Mouse (Mus musculus): ENCODE data around the gene Apln. TPM values are rescaled to one million over a fixed set of nuclear protein-coding genes. Genes with fewer than 3 reads are reported as not detected.

Apln gene
- polyA plus RNA-seq, 1 experiment: 0.17 TPM

DNA sequence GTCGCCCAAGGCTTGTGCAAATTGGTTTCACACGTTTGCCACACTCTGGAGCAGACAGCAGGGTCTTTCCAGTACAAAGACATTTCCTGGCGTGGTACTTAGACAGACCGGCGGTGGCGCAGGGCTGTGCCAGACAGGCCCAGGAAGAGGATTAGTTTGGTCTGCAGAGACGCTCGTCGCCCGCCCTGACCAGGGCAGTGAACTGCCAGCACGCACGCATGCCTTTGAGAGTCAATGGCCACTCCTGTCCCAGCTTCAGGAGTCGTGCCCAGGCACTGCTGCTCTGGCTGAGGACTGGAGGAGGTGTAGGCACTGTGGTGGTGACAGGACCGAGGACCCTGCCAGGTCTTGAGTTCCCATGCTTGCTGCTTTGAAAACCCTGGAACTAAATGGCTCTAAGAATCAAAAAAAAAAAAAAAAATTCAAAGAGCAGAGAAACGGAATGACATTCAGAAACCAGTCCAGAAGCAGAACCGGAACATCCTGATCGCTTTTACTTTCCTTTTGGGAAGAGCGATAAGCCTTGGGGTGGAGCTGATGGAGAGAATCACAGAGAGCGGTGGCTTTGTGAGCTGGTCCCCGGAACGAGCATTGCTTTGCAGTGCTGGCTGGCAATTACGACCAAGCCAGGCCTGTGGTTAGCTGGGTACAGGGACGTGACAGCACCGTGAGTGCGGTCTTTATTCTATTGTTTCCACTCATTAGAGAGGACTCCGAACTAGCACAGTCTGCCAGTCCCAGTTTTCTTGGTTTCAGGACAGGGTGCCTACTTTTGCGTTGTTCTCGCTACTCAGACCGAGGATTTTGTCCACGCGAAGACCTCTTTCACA, 19.7 kb upstream of the Apln start:
- H3K27ac ChIP-seq (ENCODE audit: insufficient read depth, low read depth, low read length): no peak overlapping the region
- H3K4me3 ChIP-seq (ENCODE audit: insufficient read depth, low read length): peak overlapping the region; percentile 56
- no peak for TF ChIP-seq CTCF (IDR thresholded peaks at IDR 0.05; ENCODE audit: low read depth, low read length)
- TF ChIP-seq POLR2A (IDR thresholded peaks at IDR 0.05; ENCODE audit: borderline replicate concordance, low read depth, low read length): no peak
- H3K4me1 ChIP-seq (ENCODE audit: control insufficient read depth, insufficient read depth, low read length): no peaks in the 10 kb centered on the region

DNA sequence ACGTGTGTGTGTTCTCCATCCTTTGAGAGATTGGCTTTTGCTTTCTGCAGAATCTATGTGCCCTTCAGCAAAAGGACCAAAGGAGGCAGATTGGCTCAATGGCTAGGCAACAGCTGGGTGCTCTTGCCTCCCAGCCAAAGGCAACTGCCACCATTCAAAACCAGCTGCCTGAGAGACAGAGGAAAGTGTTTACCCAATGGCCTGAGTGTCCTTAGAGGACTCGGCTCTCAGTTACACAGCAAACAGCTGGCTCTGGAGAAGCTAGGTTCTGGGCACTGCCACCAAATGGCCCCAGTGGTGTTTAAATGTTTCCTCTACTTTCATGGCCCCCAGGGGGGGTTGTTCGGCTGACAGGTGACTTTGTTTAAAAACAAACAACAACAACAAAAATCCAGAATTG, 19.1 kb upstream of the Apln start:
- no peaks in the 10 kb centered on the region for H3K4me1 ChIP-seq (ENCODE audit: control insufficient read depth, insufficient read depth, low read length)
- peak overlapping the region; percentile 56 for H3K4me3 ChIP-seq (ENCODE audit: insufficient read depth, low read length)
- no peak for TF ChIP-seq CTCF (IDR thresholded peaks at IDR 0.05; ENCODE audit: low read depth, low read length)
- TF ChIP-seq POLR2A (IDR thresholded peaks at IDR 0.05; ENCODE audit: borderline replicate concordance, low read depth, low read length): no peak
- H3K27ac ChIP-seq (ENCODE audit: insufficient read depth, low read depth, low read length): no peak overlapping the region

DNA sequence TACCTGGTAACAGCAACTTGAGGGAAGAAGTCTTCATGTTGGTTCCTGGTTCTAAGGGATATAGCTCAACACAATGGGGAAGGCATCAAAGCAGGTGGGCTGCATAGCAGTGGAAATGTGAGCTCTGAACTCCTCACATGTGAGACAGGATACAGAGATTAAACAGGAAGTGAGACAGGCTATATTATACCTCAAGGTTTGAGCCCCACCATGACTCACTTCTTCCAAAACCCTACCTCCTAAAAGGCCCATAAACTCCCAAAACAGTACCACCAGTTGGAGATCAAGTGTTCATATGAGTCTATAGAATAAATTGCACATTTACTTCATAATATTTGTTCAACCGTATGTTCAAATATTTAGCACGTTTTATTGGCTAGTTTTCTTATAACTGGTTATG, 11.7 kb upstream of the Apln start:
- H3K4me3 ChIP-seq (ENCODE audit: insufficient read depth, low read length): no peak overlapping the region
- TF ChIP-seq POLR2A (IDR thresholded peaks at IDR 0.05; ENCODE audit: borderline replicate concordance, low read depth, low read length) (no peak), CTCF (IDR thresholded peaks at IDR 0.05; ENCODE audit: low read depth, low read length) (no peak)
- no peaks in the 10 kb centered on the region for H3K4me1 ChIP-seq (ENCODE audit: control insufficient read depth, insufficient read depth, low read length)
- no peak overlapping the region for H3K27ac ChIP-seq (ENCODE audit: insufficient read depth, low read depth, low read length)

DNA sequence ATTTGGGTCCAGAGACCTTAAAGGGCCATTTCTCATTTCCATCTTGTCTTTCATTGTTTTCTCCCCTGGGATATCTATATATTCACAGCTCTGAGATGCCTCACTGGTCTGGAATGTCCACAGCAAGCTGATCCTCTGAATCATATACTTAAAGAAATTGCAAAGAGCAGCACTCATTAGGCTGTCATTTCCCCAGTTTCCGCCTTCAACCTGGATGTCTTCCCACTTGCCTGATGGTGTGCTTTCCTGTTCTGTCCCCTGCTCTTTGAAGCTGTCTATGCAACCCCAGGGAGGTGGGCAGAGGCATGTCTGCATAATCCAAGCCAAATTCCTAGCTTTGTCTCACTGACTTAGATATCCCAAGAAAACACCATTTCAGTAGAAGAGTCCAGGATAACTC, 9.6 kb upstream of the Apln start:
- TF ChIP-seq CTCF (IDR thresholded peaks at IDR 0.05; ENCODE audit: low read depth, low read length): no peak
- no peak for TF ChIP-seq POLR2A (IDR thresholded peaks at IDR 0.05; ENCODE audit: borderline replicate concordance, low read depth, low read length)
- no peak overlapping the region for H3K4me3 ChIP-seq (ENCODE audit: insufficient read depth, low read length)
- H3K4me1 ChIP-seq (ENCODE audit: control insufficient read depth, insufficient read depth, low read length): no peaks in the 10 kb centered on the region
- H3K27ac ChIP-seq (ENCODE audit: insufficient read depth, low read depth, low read length): no peak overlapping the region

DNA sequence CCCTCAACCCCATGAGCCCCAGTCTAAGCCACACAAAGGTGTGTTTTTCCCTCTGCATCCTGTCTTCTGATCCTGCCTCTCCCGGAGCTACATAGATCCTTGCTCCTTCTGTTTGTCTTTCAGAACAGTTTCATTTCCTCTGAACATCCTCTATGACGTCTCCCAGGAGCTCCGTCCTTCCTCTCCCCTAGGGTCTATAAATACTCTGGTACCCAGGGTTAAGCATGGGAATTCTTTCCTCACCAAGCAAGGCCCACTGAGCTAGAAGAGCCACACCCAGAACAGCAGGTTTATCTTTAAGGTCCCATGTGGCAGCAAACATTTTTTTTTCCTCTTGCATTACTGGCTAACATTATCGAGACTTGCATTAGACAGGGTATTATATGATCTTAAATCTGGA, 8.1 kb upstream of the Apln start:
- no peak overlapping the region for H3K4me3 ChIP-seq (ENCODE audit: insufficient read depth, low read length)
- H3K27ac ChIP-seq (ENCODE audit: insufficient read depth, low read depth, low read length): no peak overlapping the region
- TF ChIP-seq CTCF (IDR thresholded peaks at IDR 0.05; ENCODE audit: low read depth, low read length): no peak
- TF ChIP-seq POLR2A (IDR thresholded peaks at IDR 0.05; ENCODE audit: borderline replicate concordance, low read depth, low read length): no peak
- no peaks in the 10 kb centered on the region for H3K4me1 ChIP-seq (ENCODE audit: control insufficient read depth, insufficient read depth, low read length)

DNA sequence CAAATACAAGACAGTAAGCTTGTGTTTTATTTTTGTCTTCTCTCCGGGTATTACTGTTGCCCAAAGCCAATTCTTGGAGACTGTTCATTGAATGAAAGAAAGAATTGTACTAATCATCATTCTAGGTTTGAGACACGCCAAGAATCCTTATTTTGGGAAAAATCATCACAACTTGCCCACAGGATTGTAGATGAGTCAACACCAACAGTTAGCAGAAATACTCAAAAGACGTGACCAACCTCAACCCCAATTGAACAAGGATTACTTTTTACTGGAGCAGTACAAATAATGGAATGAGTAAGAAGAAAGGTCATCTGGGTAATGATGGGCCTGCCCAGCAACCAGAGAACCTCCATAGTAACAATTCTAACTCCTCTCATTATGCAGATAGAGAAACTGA, 5.7 kb upstream of the Apln start:
- no peak for TF ChIP-seq POLR2A (IDR thresholded peaks at IDR 0.05; ENCODE audit: borderline replicate concordance, low read depth, low read length)
- TF ChIP-seq CTCF (IDR thresholded peaks at IDR 0.05; ENCODE audit: low read depth, low read length): no peak
- H3K27ac ChIP-seq (ENCODE audit: insufficient read depth, low read depth, low read length): no peak overlapping the region
- H3K4me3 ChIP-seq (ENCODE audit: insufficient read depth, low read length): no peak overlapping the region
- H3K4me1 ChIP-seq (ENCODE audit: control insufficient read depth, insufficient read depth, low read length): no peaks in the 10 kb centered on the region

DNA sequence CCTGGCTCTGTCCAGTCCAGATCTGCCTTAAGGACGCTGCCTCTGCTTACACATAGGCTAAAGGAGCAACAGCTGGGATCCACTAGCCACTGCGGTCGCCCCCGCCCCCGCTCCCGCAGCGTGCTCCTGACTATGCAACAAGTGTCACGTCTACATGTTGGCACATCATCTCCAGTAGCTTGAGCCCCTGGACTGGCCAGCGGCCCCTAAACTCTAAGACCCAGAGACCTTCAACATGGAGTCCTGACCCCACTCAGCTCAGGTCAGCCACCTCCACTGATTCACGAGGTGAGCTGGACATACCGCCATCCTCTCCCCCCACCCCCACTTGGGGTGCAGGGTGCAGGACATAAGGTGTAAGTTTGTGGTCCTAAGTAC, 898 bp downstream of the Apln start:
- H3K27ac ChIP-seq (ENCODE audit: insufficient read depth, low read depth, low read length): no peak overlapping the region
- TF ChIP-seq CTCF (IDR thresholded peaks at IDR 0.05; ENCODE audit: low read depth, low read length): no peak
- TF ChIP-seq POLR2A (IDR thresholded peaks at IDR 0.05; ENCODE audit: borderline replicate concordance, low read depth, low read length): no peak
- H3K4me3 ChIP-seq (ENCODE audit: insufficient read depth, low read length): peak overlapping the region; percentile 49; the same call in 1 of the 2 replicates
- no peaks in the 10 kb centered on the region for H3K4me1 ChIP-seq (ENCODE audit: control insufficient read depth, insufficient read depth, low read length)

DNA sequence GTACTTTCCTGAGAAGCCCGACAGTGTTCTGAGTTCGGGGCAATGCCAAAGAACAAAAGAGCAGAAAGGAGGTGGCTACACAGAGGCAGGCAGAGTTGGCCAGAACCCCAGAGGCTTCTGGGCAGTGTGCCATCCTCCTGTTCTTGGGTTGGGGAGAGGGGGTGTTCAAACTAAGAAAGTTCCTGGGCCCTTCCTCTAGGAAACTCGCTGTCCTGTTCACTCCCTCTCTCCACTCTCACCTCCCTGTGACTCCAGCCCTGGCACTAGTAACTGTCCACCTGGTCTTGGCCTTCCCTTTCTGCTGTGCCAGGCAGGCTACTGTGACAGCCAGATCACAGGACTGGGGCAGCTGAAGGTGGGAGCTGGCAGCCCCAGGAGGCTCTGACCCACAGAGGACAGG, 1.6 kb downstream of the Apln start:
- no peaks in the 10 kb centered on the region for H3K4me1 ChIP-seq (ENCODE audit: control insufficient read depth, insufficient read depth, low read length)
- no peak overlapping the region for H3K4me3 ChIP-seq (ENCODE audit: insufficient read depth, low read length)
- H3K27ac ChIP-seq (ENCODE audit: insufficient read depth, low read depth, low read length): no peak overlapping the region
- TF ChIP-seq CTCF (IDR thresholded peaks at IDR 0.05; ENCODE audit: low read depth, low read length) (no peak), POLR2A (IDR thresholded peaks at IDR 0.05; ENCODE audit: borderline replicate concordance, low read depth, low read length) (no peak)

DNA sequence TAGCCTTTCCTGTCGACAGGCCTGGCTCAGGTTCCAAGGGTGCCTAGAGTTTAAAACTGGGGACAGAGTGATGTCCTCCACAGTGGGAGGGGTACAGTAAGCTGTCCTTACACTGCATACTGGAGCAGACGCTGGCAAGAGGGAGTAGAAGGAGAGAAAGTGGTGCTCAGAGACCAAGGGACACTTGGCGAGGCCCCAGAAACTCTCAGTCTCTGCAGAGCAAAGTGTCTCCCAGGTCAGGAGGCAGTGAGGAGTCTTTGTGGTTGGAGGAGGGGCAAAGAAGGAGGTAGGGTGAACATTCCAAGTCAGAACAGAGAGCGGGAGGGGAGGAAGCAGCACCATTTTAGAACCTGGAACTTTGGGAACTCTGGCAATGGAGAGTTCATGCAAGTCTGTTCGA, 2.8 kb downstream of the Apln start:
- Histone ChIP-seq H3K4me1 (ENCODE audit: control insufficient read depth, insufficient read depth, low read length) (no peaks in the 10 kb centered on the region), H3K27ac (ENCODE audit: insufficient read depth, low read depth, low read length) (no peak overlapping the region)
- no peak for TF ChIP-seq POLR2A (IDR thresholded peaks at IDR 0.05; ENCODE audit: borderline replicate concordance, low read depth, low read length)
- TF ChIP-seq CTCF (IDR thresholded peaks at IDR 0.05; ENCODE audit: low read depth, low read length): no peak

DNA sequence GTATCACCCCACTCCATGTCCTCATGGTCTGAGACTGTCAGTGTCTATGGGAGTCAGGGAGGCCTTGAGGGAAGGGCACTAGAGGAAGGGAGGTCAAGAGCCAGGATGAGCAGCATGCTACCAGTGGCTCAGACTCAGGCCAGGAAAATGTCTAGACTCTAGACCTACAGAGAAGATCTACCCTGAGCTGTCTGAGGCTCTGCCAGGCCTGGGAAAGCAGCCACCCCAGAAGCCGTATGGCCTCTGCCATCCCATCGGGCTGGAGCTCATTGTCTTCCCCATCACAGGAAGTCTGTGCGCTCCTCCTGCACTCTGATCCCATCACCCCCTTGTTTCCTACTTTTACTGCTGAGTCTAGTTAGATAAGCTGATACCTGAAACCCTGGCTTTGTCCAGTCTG, 4.1 kb downstream of the Apln start:
- H3K4me3 ChIP-seq (ENCODE audit: insufficient read depth, low read length): no peak overlapping the region
- no peak overlapping the region for H3K27ac ChIP-seq (ENCODE audit: insufficient read depth, low read depth, low read length)
- TF ChIP-seq POLR2A (IDR thresholded peaks at IDR 0.05; ENCODE audit: borderline replicate concordance, low read depth, low read length) (no peak), CTCF (IDR thresholded peaks at IDR 0.05; ENCODE audit: low read depth, low read length) (no peak)
- H3K4me1 ChIP-seq (ENCODE audit: control insufficient read depth, insufficient read depth, low read length): no peaks in the 10 kb centered on the region

More for the DNA sequence above, 2.8 kb downstream of the Apln start:
- H3K4me3 ChIP-seq (ENCODE audit: insufficient read depth, low read length): no peak overlapping the region

Data from bone marrow macrophage, adult 2 months (primary cell).